Mouse (Mus musculus): ENCODE data around the gene Igfbp2. TPM values are rescaled to one million over a fixed set of nuclear protein-coding genes. Genes with fewer than 3 reads are reported as not detected.

The Igfbp2 gene
- total and polyA plus RNA-seq, 2 experiments from 2014 or later: 10.2 to 140 TPM

GRCm38 (mm10) chr1:72869681-72870614 lies 45.6 kb downstream of the Igfbp2 start:
- WGBS: 7% methylated on average over 22 of the region's 22 CpGs
- TF ChIP-seq EP300 (IDR thresholded peaks at IDR 0.05; ENCODE audit: low read depth): no peak
- no peak for TF ChIP-seq CTCF (IDR thresholded peaks at IDR 0.05; ENCODE audit: low read depth)
- Histone ChIP-seq H3K36me3 (replicated peaks; ENCODE audit: control insufficient read depth, insufficient read depth, low read length) (peaks cover 3% of the 10 kb centered on the region; the same call in 1 of the 2 replicates), H3K27me3 (ENCODE audit: control insufficient read depth, insufficient read depth, low read length) (peaks cover 4% of the 10 kb centered on the region; the same call in 1 of the 2 replicates), H3K4me1 (ENCODE audit: control insufficient read depth, insufficient read depth) (peaks cover 28% of the 10 kb centered on the region), H3K4me3 (ENCODE audit: low read depth, low read length) (peak overlapping the region; percentile 57), H3K9me3 (replicated peaks; ENCODE audit: control insufficient read depth, low read length) (no peaks in the 10 kb centered on the region), H3K9ac (replicated peaks; ENCODE audit: low read depth, low read length) (peak overlapping the region; percentile 49; the same call in 1 of the 2 replicates), H3K27ac (ENCODE audit: low read depth) (peak overlapping the region; percentile 3; the same call in 1 of the 2 replicates), H3K4me2 (ENCODE audit: low read depth, low read length) (peak overlapping the region; percentile 88)
- DNase-seq (ENCODE audit: low spot score): peak; percentile 68
- peak; percentile 46 for ATAC-seq (ENCODE audit: insufficient read depth, low read depth)

GRCm38 (mm10) chr1:72870615-72871336 lies 46.5 kb downstream of the Igfbp2 start:
- H3K4me3 ChIP-seq (ENCODE audit: low read depth, low read length): peak overlapping the region; percentile 57
- no peaks in the 10 kb centered on the region for H3K9me3 ChIP-seq (replicated peaks; ENCODE audit: control insufficient read depth, low read length)
- H3K4me2 ChIP-seq (ENCODE audit: low read depth, low read length): peak overlapping the region; percentile 88
- H3K36me3 ChIP-seq (replicated peaks; ENCODE audit: control insufficient read depth, insufficient read depth, low read length): no peaks in the 10 kb centered on the region
- 2% methylated on average over 20 of the region's 20 CpGs for WGBS
- TF ChIP-seq EP300 (IDR thresholded peaks at IDR 0.05; ENCODE audit: low read depth): no peak
- no peak for TF ChIP-seq CTCF (IDR thresholded peaks at IDR 0.05; ENCODE audit: low read depth)
- peak overlapping the region; percentile 3; the same call in 1 of the 2 replicates for H3K27ac ChIP-seq (ENCODE audit: low read depth)
- peaks cover 35% of the 10 kb centered on the region for H3K4me1 ChIP-seq (ENCODE audit: control insufficient read depth, insufficient read depth)
- ATAC-seq (ENCODE audit: insufficient read depth, low read depth) (peak; percentile 66), DNase-seq (ENCODE audit: low spot score) (peak; percentile 94)
- H3K27me3 ChIP-seq (ENCODE audit: control insufficient read depth, insufficient read depth, low read length): peaks cover 4% of the 10 kb centered on the region; the same call in 1 of the 2 replicates
- peak overlapping the region; percentile 49; the same call in 1 of the 2 replicates for H3K9ac ChIP-seq (replicated peaks; ENCODE audit: low read depth, low read length)

- peak overlapping the region; percentile 47 for H3K9ac ChIP-seq (replicated peaks; ENCODE audit: low read depth, low read length)
- H3K27ac ChIP-seq (ENCODE audit: low read depth): 0 out of 2 replicates have a peak overlapping the region, but pooled peaks have one; percentile 41
- H3K4me1 ChIP-seq (ENCODE audit: control insufficient read depth, insufficient read depth): peaks cover 35% of the 10 kb centered on the region
- ATAC-seq (ENCODE audit: insufficient read depth, low read depth): no peak
- no peak for TF ChIP-seq EP300 (IDR thresholded peaks at IDR 0.05; ENCODE audit: low read depth)
- no peak for TF ChIP-seq CTCF (IDR thresholded peaks at IDR 0.05; ENCODE audit: low read depth)
- peak overlapping the region; percentile 88 for H3K4me2 ChIP-seq (ENCODE audit: low read depth, low read length)
- peak overlapping the region; percentile 57 for H3K4me3 ChIP-seq (ENCODE audit: low read depth, low read length)
- no peaks in the 10 kb centered on the region for H3K9me3 ChIP-seq (replicated peaks; ENCODE audit: control insufficient read depth, low read length)
- DNase-seq (ENCODE audit: low spot score): no peak
- peaks cover 4% of the 10 kb centered on the region; the same call in 1 of the 2 replicates for H3K27me3 ChIP-seq (ENCODE audit: control insufficient read depth, insufficient read depth, low read length)
- 1% methylated on average over 6 of the region's 6 CpGs for WGBS
- no peaks in the 10 kb centered on the region for H3K36me3 ChIP-seq (replicated peaks; ENCODE audit: control insufficient read depth, insufficient read depth, low read length)
Observed at GRCm38 (mm10) chr1:72871337-72871696, 47.0 kb downstream of the Igfbp2 start.

- Histone ChIP-seq H3K27ac (ENCODE audit: low read depth) (peak overlapping the region; percentile 41; the same call in 1 of the 2 replicates), H3K4me2 (ENCODE audit: low read depth, low read length) (peak overlapping the region; percentile 88), H3K36me3 (replicated peaks; ENCODE audit: control insufficient read depth, insufficient read depth, low read length) (no peaks in the 10 kb centered on the region), H3K9ac (replicated peaks; ENCODE audit: low read depth, low read length) (peak overlapping the region; percentile 47), H3K4me3 (ENCODE audit: low read depth, low read length) (peak overlapping the region; percentile 57), H3K4me1 (ENCODE audit: control insufficient read depth, insufficient read depth) (peaks cover 35% of the 10 kb centered on the region), H3K27me3 (ENCODE audit: control insufficient read depth, insufficient read depth, low read length) (peaks cover 4% of the 10 kb centered on the region; the same call in 1 of the 2 replicates), H3K9me3 (replicated peaks; ENCODE audit: control insufficient read depth, low read length) (no peaks in the 10 kb centered on the region)
- under 1% methylated on average over 34 of the region's 34 CpGs for WGBS
- TF ChIP-seq EP300 (IDR thresholded peaks at IDR 0.05; ENCODE audit: low read depth): no peak
- TF ChIP-seq CTCF (IDR thresholded peaks at IDR 0.05; ENCODE audit: low read depth): no peak
- DNase-seq (ENCODE audit: low spot score): no peak
- ATAC-seq (ENCODE audit: insufficient read depth, low read depth): no peak
Observed at GRCm38 (mm10) chr1:72871697-72872411, 47.6 kb downstream of the Igfbp2 start.

GRCm38 (mm10) chr1:72872521-72872920 lies 48.2 kb downstream of the Igfbp2 start:
- peak overlapping the region; percentile 88 for H3K4me2 ChIP-seq (ENCODE audit: low read depth, low read length)
- peaks cover 4% of the 10 kb centered on the region; the same call in 1 of the 2 replicates for H3K27me3 ChIP-seq (ENCODE audit: control insufficient read depth, insufficient read depth, low read length)
- no peak for TF ChIP-seq EP300 (IDR thresholded peaks at IDR 0.05; ENCODE audit: low read depth)
- TF ChIP-seq CTCF (IDR thresholded peaks at IDR 0.05; ENCODE audit: low read depth): no peak
- ATAC-seq (ENCODE audit: insufficient read depth, low read depth) (peak; percentile 41), DNase-seq (ENCODE audit: low spot score) (peak; percentile 82)
- no peaks in the 10 kb centered on the region for H3K9me3 ChIP-seq (replicated peaks; ENCODE audit: control insufficient read depth, low read length)
- no peak overlapping the region for H3K27ac ChIP-seq (ENCODE audit: low read depth)
- H3K9ac ChIP-seq (replicated peaks; ENCODE audit: low read depth, low read length): no peak overlapping the region
- peaks cover 35% of the 10 kb centered on the region for H3K4me1 ChIP-seq (ENCODE audit: control insufficient read depth, insufficient read depth)
- WGBS: 0% methylated on average over 8 of the region's 8 CpGs
- no peaks in the 10 kb centered on the region for H3K36me3 ChIP-seq (replicated peaks; ENCODE audit: control insufficient read depth, insufficient read depth, low read length)
- peak overlapping the region; percentile 57 for H3K4me3 ChIP-seq (ENCODE audit: low read depth, low read length)
